Mouse (Mus musculus) lung, adult 2 months (tissue): ENCODE measurements at regions not wholly inside any gene's neighbourhood (a gene's known extent, or its start where the extent isn't known, plus 50 kb on each side); places are given as distances from the start of the nearest gene placed in this dataset.

Source experiments
- DNase-seq: peaks from one replicate; pipeline ENCODE4 v3.0.0; 2022
- H3K4me1 ChIP-seq: fragments of 200-500 bp; 2 replicates; pipeline ENCODE4 v1.6.1; 2011; ENCODE audit warnings: low read length; ENCODE audit not compliant: control insufficient read depth, insufficient read depth
- H3K4me3 ChIP-seq: fragments of 200-500 bp; replicated peaks from 2 replicates; pipeline ENCODE3; 2011; ENCODE audit warnings: low read depth, mild to moderate bottlenecking, control low read depth, low read length; ENCODE audit errors: extremely low read depth
- CTCF ChIP-seq: fragments of 200-500 bp; IDR thresholded peaks from 2 replicates; pipeline ENCODE4 v1.5.1; 2011; ENCODE audit warnings: mild to moderate bottlenecking, low read length, control low read depth; ENCODE audit not compliant: insufficient read depth
- POLR2A ChIP-seq: fragments of 200-500 bp; IDR thresholded peaks from 2 replicates; pipeline ENCODE4 v1.6.1; 2011; ENCODE audit warnings: low read depth, mild to moderate bottlenecking, control low read depth, low read length, borderline replicate concordance; ENCODE audit errors: extremely low read depth
- WGBS: fragments of 180-500 bp; shearing (Covaris S2); methylation state at CpG from one replicate; pipeline ENCODE4 v1.1.7; 2018; 5-methylcytosine and 5-hydroxymethylcytosine counted together

DNA sequence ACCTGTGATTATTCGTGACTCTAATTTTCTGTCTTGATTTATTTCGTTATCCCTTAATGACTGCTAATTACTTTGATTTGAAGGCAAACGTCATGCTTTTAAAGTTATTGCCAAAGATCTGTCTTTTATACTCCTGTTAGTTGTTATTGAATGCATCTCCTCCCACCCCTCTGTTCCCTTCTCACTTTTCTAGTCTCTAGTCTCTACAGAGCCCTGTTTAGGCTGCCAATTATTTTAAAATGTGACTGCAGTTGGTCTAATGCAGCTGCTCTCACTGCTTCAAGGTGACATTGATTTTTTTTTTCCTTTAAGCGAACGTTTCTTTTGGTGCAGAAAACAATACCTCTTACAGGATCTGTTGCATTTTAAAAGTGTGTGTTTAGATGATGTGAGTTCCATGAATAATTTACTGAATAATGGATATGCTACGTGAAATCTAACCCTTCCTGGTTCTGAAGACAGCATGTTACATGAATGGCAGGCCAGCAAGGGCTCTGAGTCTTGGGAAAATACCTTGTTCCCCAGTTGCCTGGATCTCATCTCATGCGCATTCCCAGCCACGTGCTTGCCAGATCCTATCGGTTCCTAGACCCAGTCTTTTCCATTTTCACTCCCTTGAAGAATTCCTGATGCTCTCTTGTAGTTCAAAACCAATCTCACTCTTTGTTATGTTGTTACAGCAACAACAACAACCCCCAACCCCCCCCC is 1097.2 kb downstream of the Synb start:
- no peak for DNase-seq
- WGBS = 41% methylated on average over 9 of the region's 9 CpGs
- Histone ChIP-seq H3K4me1 (no peaks in the 10 kb centered on the region), H3K4me3 (no peak overlapping the region)
- TF ChIP-seq POLR2A (no peak), CTCF (no peak)

DNA sequence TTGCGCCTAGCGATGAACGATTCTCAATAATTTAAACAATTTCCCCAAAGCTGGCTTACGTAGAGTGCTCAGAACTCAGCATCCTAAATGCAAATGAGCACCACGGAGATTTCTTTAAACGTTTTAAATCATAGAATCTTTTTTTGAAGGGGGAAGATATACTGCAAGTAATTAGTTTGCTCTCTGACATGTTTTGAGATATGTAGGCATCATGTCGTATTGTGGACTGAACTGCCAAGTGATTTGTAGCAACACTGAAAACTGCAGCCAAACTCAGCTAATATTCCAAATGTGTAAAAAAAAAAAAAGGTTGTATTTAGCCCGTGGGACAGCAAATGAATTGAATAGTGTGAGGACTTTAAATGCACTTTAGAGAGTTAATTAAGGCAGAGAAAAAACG is 1097.9 kb downstream of the Synb start:
- 65% methylated on average over 9 of the region's 9 CpGs for WGBS
- H3K4me1 ChIP-seq = no peaks in the 10 kb centered on the region
- H3K4me3 ChIP-seq = no peak overlapping the region
- TF ChIP-seq CTCF (no peak), POLR2A (no peak)
- no peak for DNase-seq

DNA sequence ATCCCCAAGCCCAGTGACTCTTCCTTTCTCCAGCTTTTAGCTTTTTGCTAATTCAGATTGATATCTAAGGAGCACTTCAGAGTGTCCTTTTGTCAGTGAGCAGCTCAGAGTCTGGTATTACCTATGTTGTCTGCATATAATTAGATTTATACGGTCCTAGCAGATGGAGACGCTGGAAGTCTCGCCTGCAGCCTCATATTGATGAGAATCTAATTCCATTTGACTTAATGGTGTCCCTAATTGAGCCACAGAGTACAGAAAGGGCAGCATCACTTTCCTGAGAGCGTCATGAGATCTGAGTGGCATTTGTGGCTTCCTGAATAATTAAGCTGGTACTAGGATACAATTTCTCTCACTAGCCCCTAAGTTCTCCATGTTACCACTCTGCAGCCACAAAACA is 1104.2 kb downstream of the Synb start:
- DNase-seq = no peak
- TF ChIP-seq POLR2A (no peak), CTCF (no peak)
- Histone ChIP-seq H3K4me1 (no peaks in the 10 kb centered on the region), H3K4me3 (no peak overlapping the region)
- 61% methylated on average over 4 of the region's 4 CpGs for WGBS

DNA sequence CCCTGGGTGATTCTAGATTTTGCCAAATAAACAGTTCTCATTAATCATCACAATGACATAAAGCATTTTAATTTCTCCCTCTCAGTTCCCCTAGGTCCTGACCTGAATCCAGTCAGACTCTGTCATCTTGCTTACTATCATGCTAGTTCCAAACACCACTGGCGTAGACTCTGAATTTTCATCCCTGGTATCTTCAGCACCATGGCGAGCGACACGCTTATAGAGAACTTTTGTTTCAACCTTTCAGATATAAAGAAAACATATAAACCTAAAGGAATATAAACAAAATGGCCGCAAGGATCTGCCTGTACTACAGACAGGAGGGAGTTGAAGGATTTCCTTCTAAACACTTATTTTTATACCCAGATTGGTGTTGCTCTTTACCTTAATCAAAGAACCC is 1105.8 kb downstream of the Synb start:
- H3K4me3 ChIP-seq = no peak overlapping the region
- H3K4me1 ChIP-seq = no peaks in the 10 kb centered on the region
- TF ChIP-seq POLR2A (no peak), CTCF (no peak)
- WGBS = 53% methylated on average over 5 of the region's 5 CpGs
- no peak for DNase-seq

DNA sequence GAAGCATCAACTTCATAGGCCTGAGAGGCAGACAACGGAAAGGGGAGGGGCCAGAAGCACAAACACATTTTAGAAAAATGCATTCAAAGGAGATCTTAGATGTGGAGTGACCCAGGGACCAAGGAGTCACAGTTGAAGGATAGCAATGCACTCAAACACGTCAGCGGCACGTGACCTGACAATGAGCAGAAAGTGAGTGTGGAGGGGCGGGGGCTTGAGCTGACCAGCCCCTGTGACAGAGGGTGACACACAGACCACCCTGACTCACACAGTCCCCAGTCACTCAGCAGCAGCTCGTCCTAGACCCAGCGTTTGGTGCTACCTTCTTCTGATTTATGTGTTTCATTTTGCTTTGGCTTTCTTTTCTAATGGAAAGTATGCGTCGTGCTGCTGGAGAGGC is 1111.5 kb downstream of the Synb start:
- no peak for DNase-seq
- no peaks in the 10 kb centered on the region for H3K4me1 ChIP-seq
- WGBS = 43% methylated on average over 9 of the region's 9 CpGs
- TF ChIP-seq CTCF (no peak), POLR2A (no peak)
- H3K4me3 ChIP-seq = no peak overlapping the region

DNA sequence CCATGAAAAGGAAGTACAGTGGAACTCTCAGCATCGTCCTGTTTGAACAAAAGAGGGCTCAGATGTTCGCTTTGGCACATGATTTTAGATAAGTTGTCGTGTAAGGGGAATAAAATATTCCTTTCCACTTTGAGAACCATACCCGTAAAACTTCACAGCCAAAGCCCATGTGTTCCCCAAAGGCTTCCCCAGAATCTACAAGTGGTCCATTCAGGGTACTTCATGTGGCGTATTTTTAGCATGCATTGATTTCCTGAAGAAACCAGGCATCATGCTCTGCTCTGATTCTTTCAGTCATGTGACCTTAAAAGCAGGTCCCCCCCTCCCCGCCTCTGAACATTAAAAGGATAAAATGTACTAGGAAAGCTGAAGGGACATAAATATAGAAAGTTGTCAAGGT is 1112.9 kb downstream of the Synb start:
- Histone ChIP-seq H3K4me3 (no peak overlapping the region), H3K4me1 (no peaks in the 10 kb centered on the region)
- WGBS = 72% methylated on average over 6 of the region's 6 CpGs
- DNase-seq = no peak
- no peak for TF ChIP-seq POLR2A
- no peak for TF ChIP-seq CTCF
